Mouse (Mus musculus) liver, embryonic 11.5 days (tissue): Measurements from ENCODE around the gene Igflr1. TPM values are rescaled to one million over a fixed set of nuclear protein-coding genes. Genes with fewer than 3 reads are reported as not detected.

Experiments
- ATAC-seq: fragments of 200-750 bp; cut with Nextera tagmentation; replicated peaks from 2 replicates; pipeline ENCODE4 v1.8.0; 2017; ENCODE audit warnings: moderate number of reproducible peaks, mild to moderate bottlenecking, moderate TSS enrichment, moderate library complexity; ENCODE audit not compliant: low FRiP score
- DNase-seq: peaks from one replicate; pipeline ENCODE4 v3.0.0-alpha.2; 2017; ENCODE audit warnings: low spot score
- H3K27ac ChIP-seq: fragments of 300-500 bp; sonication (generic); 2 replicates; pipeline ENCODE4 v1.5.1; 2014; ENCODE audit warnings: mild to moderate bottlenecking, low read depth, low read length, control low read depth
- H3K27me3 ChIP-seq: fragments of 300-500 bp; sonication (generic); replicated peaks from 2 replicates; pipeline ENCODE4 v1.6.1; 2014; ENCODE audit warnings: low read length, mixed read lengths; ENCODE audit not compliant: control insufficient read depth, insufficient read depth
- H3K36me3 ChIP-seq: fragments of 300-500 bp; sonication (generic); 2 replicates; pipeline ENCODE4 v1.6.1; 2014; ENCODE audit warnings: mild to moderate bottlenecking, low read length, moderate library complexity, mixed read lengths; ENCODE audit not compliant: control insufficient read depth, insufficient read depth
- H3K4me1 ChIP-seq: fragments of 300-500 bp; sonication (generic); replicated peaks from 2 replicates; pipeline ENCODE4 v1.6.1; 2014; ENCODE audit warnings: low read length, mixed read lengths; ENCODE audit not compliant: control insufficient read depth, insufficient read depth
- H3K4me2 ChIP-seq: fragments of 300-500 bp; sonication (generic); 2 replicates; pipeline ENCODE4 v1.6.1; 2014; ENCODE audit warnings: mild to moderate bottlenecking, control low read depth, moderate library complexity
- H3K4me3 ChIP-seq: fragments of 300-500 bp; sonication (generic); 2 replicates; pipeline ENCODE4 v1.5.1; 2014; ENCODE audit warnings: low read depth, low read length, control low read depth
- H3K9ac ChIP-seq: fragments of 300-500 bp; sonication (generic); 2 replicates; pipeline ENCODE4 v1.6.1; 2014; ENCODE audit warnings: low read depth, low read length, control low read depth
- H3K9me3 ChIP-seq: fragments of 300-500 bp; sonication (generic); 2 replicates; pipeline ENCODE4 v1.6.1; 2016; ENCODE audit warnings: low read length, inconsistent platforms, mixed read lengths; ENCODE audit not compliant: control insufficient read depth
- WGBS: fragments of 180-500 bp; shearing (Covaris S2); extraction: QIAGEN DNeasy Blood & Tissue Kit; methylation state at CpG from one replicate; pipeline ENCODE4 v1.1.7; 2014; 5-methylcytosine and 5-hydroxymethylcytosine counted together
- polyA plus RNA-seq: library from polyadenylated mRNA; unstranded; fragments of >200 nt; fragmentation: Nextera tagmentation; extraction: Ambion mirVana; gene quantifications from 2 replicates; pipeline ENCODE4 v1.2.1, GENCODE M21; 2014

The Igflr1 gene
- polyA plus RNA-seq, 1 experiment from 2014 or later: 3.7 TPM

- DNase-seq (no peak), ATAC-seq (peak; percentile 56)
- H3K4me1 ChIP-seq: peaks cover 12% of the 10 kb centered on the region
- no peaks in the 10 kb centered on the region for H3K9me3 ChIP-seq
- WGBS: 3% methylated on average over 10 of the region's 10 CpGs
- no peaks in the 10 kb centered on the region for H3K27me3 ChIP-seq
- H3K27ac ChIP-seq: peak overlapping the region; percentile 88
- H3K36me3 ChIP-seq: peaks cover 23% of the 10 kb centered on the region
- peak overlapping the region; percentile 67 for H3K4me3 ChIP-seq
- peak overlapping the region; percentile 71 for H3K9ac ChIP-seq
- peak overlapping the region; percentile 98 for H3K4me2 ChIP-seq
Measured at GRCm38 (mm10) chr7:30551445-30552101, 13.7 kb upstream of the Igflr1 start.

GRCm38 (mm10) chr7:30552102-30553020 is 12.9 kb upstream of the Igflr1 start, which contains the start of the genes Hspb6 and Proser3:
TSS of gene Hspb6 (plus strand) at chr7:30552178.
TSS of gene Proser3 (minus strand) at chr7:30552299.
- Histone ChIP-seq H3K36me3 (peaks cover 29% of the 10 kb centered on the region), H3K27ac (peak within 1 kb of the TSS; percentile 88), H3K9ac (peak within 1 kb of the TSS; percentile 82), H3K27me3 (no peaks in the 10 kb centered on the region), H3K4me3 (peak within 1 kb of the TSS; percentile 67), H3K4me2 (peak within 1 kb of the TSS; percentile 98), H3K9me3 (no peaks in the 10 kb centered on the region), H3K4me1 (peaks cover 12% of the 10 kb centered on the region)
- DNase-seq (peak; percentile 95), ATAC-seq (peak; percentile 91)
- WGBS: under 1% methylated on average over 44 of the region's 44 CpGs

DNA sequence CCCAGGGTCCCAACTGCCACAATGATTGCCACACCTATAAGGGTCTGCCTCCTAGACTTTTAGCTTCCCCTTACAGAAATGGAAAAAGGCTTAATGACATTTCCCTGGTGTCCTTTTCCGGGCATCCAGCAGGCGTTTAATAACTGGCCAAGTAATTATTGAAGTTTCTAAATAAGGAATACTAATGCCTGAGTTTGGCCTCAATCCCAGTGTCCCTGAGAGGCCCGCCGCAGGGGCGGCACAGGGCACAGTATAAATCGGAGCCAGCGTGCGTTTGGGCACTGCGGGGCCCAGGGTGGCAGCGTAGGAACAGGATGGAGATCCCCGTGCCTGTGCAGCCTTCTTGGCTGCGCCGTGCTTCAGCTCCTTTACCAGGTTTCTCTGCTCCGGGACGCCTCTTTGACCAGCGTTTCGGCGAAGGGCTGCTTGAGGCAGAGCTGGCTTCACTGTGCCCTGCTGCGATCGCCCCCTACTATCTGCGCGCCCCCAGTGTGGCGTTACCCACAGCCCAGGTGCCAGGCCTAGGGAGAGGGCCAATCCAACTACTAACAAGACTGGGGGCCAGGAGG is 12.1 kb upstream of the Igflr1 start:
- Histone ChIP-seq H3K27ac (peak overlapping the region; percentile 84), H3K4me1 (peaks cover 13% of the 10 kb centered on the region), H3K4me2 (peak overlapping the region; percentile 98), H3K9me3 (no peaks in the 10 kb centered on the region), H3K4me3 (peak overlapping the region; percentile 67), H3K27me3 (no peaks in the 10 kb centered on the region), H3K36me3 (peaks cover 25% of the 10 kb centered on the region), H3K9ac (peak overlapping the region; percentile 82)
- ATAC-seq (no peak), DNase-seq (peak; percentile 57)
- 7% methylated on average over 23 of the region's 23 CpGs for WGBS

GRCm38 (mm10) chr7:30553810-30554584 is 11.2 kb upstream of the Igflr1 start:
- Histone ChIP-seq H3K9ac (peak overlapping the region; percentile 82), H3K27ac (no peak overlapping the region)
- no peak for DNase-seq

GRCm38 (mm10) chr7:30556894-30557536 is 8.2 kb upstream of the Igflr1 start:
- H3K4me1 ChIP-seq: peaks cover 21% of the 10 kb centered on the region
- no peak for DNase-seq

More at GRCm38 (mm10) chr7:30553810-30554584, 11.2 kb upstream of the Igflr1 start:
- Histone ChIP-seq H3K36me3 (peaks cover 21% of the 10 kb centered on the region), H3K9me3 (no peaks in the 10 kb centered on the region), H3K4me3 (peak overlapping the region; percentile 67), H3K4me1 (peaks cover 21% of the 10 kb centered on the region), H3K4me2 (peak overlapping the region; percentile 98), H3K27me3 (no peaks in the 10 kb centered on the region)
- ATAC-seq: no peak
- 84% methylated on average over 22 of the region's 22 CpGs for WGBS

DNA sequence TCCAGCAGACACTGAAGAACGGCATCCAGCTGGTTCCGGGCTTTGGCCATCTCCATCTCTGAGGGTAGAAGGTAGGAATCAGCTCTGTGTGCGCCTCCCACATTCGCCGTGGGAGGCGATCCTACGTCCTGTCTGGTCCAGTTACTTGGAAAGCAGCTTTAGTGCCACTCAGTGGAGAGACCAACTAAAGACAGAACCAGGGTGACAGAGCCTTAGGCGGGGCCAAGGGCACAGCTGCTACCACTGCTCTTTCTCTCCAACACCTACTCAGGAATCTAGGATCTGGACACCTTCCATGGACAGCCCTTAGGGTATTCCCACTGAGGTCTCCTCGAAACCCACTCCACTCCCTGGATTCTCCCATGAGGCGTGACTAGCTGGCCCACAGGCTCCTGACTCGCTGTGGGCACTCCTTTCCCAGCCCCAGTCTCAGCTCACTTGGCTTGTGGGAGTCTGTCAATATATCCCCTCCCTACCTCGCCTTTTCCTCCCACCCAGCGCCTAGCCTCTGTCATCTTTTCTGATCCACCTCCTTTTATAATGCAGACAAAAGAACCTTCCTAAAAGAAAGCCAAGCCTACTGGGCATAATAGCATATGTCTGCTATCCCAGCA is 7.2 kb upstream of the Igflr1 start:
- DNase-seq (no peak), ATAC-seq (no peak)
- peak overlapping the region; percentile 75 for H3K4me2 ChIP-seq
- no peaks in the 10 kb centered on the region for H3K9me3 ChIP-seq
- no peaks in the 10 kb centered on the region for H3K27me3 ChIP-seq
- H3K4me1 ChIP-seq: peaks cover 17% of the 10 kb centered on the region
- H3K27ac ChIP-seq: no peak overlapping the region
- peak overlapping the region; percentile 75 for H3K4me3 ChIP-seq
- H3K36me3 ChIP-seq: peaks cover 21% of the 10 kb centered on the region
- H3K9ac ChIP-seq: no peak overlapping the region; the same call in 1 of the 2 replicates
- 87% methylated on average over 13 of the region's 13 CpGs for WGBS

More at GRCm38 (mm10) chr7:30556894-30557536, 8.2 kb upstream of the Igflr1 start:
- 92% methylated on average over 18 of the region's 18 CpGs for WGBS
- Histone ChIP-seq H3K27ac (no peak overlapping the region), H3K27me3 (no peaks in the 10 kb centered on the region), H3K9ac (no peak overlapping the region), H3K9me3 (no peaks in the 10 kb centered on the region), H3K36me3 (peaks cover 21% of the 10 kb centered on the region), H3K4me2 (no peak overlapping the region), H3K4me3 (0 out of 2 replicates have a peak overlapping the region, but pooled peaks have one; percentile 2)
- ATAC-seq: no peak

DNA sequence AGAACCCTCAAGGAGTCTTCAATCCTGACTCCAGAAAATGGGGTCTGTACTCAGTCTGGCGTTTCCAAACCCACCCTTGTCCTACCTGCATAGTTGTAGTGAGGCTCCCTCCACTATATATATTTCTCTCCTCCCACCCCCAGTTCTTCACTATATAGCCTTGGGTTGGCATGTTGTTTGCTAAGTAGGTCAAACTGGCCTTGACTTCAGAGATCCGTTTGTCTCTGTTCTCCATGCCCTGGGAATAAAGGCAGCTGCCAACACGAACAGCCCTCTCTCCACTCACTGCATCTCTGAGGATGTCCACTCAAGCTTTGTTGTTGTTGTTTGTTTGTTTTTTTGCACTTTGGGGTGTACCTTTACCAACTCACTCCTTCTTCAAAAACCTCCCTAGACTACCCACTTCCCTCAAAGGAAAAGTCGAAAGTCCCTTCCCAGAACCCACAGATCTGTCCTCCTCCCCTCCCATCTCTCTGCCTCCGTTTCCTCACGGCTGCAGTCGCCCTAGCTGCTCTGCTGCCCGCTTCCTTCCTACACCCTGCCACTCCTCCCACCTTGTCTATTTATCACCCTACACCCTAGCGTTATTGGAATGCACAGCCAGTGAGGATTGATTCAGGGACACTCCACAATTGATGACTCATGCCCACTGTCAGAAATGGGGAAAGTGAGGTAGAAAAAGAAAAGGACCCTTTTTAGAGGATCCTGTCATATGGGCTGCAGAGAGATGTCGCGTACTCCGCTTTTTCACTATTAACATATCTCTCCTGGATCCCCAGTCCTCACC is 6.4 kb upstream of the Igflr1 start:
- H3K36me3 ChIP-seq: peaks cover 21% of the 10 kb centered on the region
- H3K9me3 ChIP-seq: no peaks in the 10 kb centered on the region
- no peaks in the 10 kb centered on the region for H3K27me3 ChIP-seq
- peak overlapping the region; percentile 62; the same call in 1 of the 2 replicates for H3K27ac ChIP-seq
- DNase-seq: no peak
- peaks cover 11% of the 10 kb centered on the region for H3K4me1 ChIP-seq
- peak; percentile 7; the same call in 1 of the 2 replicates for ATAC-seq
- peak overlapping the region; percentile 75 for H3K4me3 ChIP-seq
- 11% methylated on average over 12 of the region's 12 CpGs for WGBS
- peak overlapping the region; percentile 75 for H3K4me2 ChIP-seq
- peak overlapping the region; percentile 72 for H3K9ac ChIP-seq
